Mouse (Mus musculus) frontal cortex, postnatal 25 days (tissue): ENCODE measurements at regions not wholly inside any gene's neighbourhood (a gene's known extent, or its start where the extent isn't known, plus 50 kb on each side); places are given as distances from the start of the nearest gene placed in this dataset.

Experiments used
- DNase-seq, 2 experiments: peaks; one replicate each; pipeline ENCODE4 v3.0.0; 2022; ENCODE audit warnings: low spot score in 2 of 2

- no peak for DNase-seq
These were observed 612.5 kb upstream of the Intu start for GRCm38 (mm10) chr3:39918601-39919000.

DNA sequence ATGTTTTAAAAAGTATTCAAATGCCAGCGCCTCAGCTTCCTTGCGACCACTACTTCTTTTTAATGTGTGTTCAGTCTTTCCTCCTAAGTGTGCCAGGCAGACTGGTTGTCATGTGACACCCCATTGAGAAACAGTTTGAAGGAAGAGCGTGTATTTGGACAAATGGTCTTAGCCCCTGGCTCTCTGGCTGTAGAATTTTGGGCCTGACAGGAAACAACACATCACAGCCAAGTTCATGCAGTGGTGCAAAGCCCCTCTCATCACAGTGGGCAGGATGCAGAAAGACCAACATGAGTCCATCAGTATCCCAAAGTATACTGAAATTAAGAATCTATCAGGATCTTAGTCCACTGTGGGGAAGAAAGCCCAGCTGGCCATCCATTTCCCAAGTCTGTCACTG lies 605.6 kb upstream of the Intu start:
- DNase-seq, result no peak

DNA sequence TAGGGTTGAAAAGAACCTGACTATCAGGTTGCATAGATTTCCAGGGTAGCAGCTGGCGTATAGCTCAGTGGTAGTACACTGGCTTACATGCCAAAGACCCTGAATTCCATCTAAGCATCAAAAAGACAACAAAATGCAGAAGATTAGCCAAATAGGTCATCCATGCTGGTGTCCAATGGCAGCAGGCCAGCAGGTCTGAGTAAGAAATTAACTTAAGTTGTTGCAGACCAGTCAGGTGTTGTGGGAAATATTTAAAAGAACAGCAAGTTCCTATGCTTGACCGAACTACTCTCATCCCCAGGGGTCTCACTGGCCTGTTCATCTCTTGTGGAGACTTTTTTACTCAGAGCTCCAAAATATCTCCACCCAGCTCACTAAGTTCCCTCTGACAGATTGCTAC lies 602.7 kb upstream of the Intu start:
- DNase-seq, result no peak

GRCm38 (mm10) chr3:39933372-39933771 lies 597.7 kb upstream of the Intu start:
- no peak for DNase-seq

- DNase-seq, result no peak
These were observed 593.3 kb upstream of the Intu start for GRCm38 (mm10) chr3:39937719-39938278.

- DNase-seq, result no peak
These were observed 586.5 kb upstream of the Intu start for GRCm38 (mm10) chr3:39944581-39944980.

DNA sequence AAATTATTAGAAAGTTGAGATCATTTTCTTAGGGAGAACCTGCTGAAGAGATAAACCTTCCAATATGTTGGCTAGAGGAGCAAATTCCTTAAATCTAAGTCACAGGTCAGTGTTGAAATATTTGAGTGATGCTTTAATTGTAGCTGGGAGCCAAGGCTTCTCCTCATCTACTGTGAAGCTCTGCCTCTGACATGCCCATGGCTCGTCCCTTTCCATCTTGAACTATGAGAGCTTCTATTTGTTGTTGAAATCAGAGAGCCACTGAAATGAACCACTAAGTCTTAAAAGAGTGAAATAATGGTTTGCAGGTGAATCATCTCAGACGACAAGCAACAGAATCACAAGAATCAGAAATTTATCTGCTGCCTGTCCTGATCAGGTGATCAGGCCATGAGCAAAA lies 579.0 kb upstream of the Intu start:
- DNase-seq, result no peak

- no peak for DNase-seq
These were observed 578.5 kb upstream of the Intu start for GRCm38 (mm10) chr3:39952556-39952955.

- DNase-seq, result no peak
These were observed 569.0 kb upstream of the Intu start for GRCm38 (mm10) chr3:39961836-39962640.

DNA sequence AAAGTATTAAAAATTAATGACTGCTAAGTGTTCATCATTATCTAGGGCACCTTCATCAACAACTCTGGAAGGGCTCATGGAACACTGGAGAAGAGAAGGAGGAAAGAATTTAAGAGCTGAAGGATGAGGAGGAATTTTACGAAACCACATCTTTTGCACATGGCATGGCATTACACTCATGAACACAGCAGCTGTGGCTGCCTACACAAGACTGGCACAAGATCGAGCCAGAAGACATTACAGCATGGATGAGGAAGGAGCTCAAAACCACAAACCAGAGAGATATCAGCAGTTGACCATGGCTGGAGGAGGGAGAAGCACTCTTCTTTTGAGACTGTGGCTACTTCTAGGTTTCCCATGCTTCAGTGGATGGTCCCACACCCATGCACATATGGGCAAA lies 565.7 kb upstream of the Intu start:
- DNase-seq, result no peak

DNA sequence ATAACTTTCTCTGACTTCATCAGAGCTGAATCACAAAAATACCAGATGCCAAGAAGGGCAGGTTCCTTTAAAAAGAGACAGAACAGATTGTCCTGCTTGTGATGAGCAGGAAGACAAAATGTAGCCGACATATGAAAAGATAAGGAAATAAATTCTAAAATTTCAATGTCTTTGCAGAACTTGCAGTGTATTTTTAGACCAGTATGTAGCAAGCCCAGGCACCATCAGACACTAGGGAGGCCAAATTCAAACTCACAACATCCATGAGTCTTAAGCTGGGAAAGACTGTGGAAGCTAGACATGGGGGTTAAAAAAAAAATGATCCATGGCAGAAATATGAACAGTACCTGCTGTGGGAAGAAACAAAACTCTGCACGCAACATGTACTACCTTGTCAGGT lies 564.7 kb upstream of the Intu start:
- DNase-seq, result no peak

DNA sequence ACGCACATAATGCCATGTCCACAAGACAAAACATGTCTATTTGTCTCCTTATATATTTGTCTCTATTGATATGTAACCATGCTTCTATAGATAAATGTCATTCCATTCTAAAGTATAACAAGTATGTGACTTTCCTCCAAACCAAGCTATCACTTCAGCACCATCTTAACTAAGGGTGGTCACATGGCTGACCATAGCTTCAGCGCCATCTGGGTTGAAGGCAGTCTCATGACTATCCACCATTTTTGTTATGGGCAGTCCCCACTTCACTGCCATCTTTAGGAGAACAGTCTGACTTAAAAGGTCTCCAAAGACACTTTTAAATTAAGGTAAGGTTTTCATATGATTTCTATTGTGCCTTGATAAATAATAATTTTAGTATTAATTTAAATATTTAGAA lies 554.1 kb upstream of the Intu start:
- no peak for DNase-seq

DNA sequence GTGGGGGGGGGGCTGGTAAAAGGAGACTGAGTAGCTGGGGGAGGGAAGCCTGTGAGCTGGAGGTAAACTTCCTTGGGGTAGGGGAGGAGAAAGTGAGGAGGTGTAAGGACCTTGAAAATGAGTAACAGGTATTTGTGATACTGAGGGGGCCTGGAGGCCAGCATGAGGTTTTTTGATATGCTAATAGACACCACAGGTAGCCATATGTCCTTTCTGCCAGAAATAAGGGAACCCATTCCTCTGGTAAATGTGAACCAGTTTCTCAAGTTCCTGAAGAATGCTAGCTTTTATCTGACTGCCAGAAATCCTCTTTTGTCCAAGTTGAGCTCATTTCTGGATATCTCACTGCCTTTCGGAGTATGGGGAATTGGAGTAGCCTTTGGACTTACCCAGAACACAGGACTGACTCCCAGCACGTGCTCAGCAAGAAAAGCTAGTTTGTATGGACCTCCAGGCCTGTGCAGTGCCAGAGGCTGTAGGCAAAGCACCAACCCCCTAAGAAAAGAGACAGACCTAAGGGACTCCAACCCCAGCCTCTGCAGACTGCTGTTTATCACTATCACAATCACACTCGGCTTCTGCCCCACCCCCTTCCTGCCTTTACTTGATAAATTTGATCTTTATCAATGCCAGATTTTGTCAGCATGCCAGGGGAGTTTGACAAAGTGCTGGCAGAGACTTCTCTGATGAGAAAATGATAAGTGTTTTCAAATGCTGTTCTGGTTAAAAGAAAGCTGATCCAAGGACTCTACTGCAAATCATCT lies 552.0 kb upstream of the Intu start:
- no peak for DNase-seq

GRCm38 (mm10) chr3:39982656-39983055 lies 548.4 kb upstream of the Intu start:
- DNase-seq, result no peak

DNA sequence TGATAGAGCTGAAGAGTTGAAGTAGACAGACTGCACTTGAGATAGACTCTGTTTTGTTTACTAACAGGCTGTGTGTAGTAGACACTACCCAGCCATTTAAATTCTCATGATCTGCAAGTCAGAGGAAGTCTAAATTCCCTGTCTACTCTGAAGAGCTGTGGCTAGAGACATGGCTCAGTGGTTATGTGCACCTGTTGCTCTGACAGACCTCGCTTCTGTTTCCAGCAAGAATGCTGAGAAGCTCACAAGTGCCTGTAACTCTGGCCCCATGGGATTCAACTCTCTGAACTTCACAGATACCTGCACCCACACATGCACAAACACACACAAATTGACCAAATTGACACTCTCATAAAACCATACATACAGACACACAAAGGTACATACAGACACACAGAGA lies 543.4 kb upstream of the Intu start:
- DNase-seq, result no peak

- peak; percentile 22 to 29 for DNase-seq
These were observed 532.5 kb upstream of the Intu start for GRCm38 (mm10) chr3:39998628-39999027.

GRCm38 (mm10) chr3:39999846-40000245 lies 531.2 kb upstream of the Intu start:
- no peak for DNase-seq

DNA sequence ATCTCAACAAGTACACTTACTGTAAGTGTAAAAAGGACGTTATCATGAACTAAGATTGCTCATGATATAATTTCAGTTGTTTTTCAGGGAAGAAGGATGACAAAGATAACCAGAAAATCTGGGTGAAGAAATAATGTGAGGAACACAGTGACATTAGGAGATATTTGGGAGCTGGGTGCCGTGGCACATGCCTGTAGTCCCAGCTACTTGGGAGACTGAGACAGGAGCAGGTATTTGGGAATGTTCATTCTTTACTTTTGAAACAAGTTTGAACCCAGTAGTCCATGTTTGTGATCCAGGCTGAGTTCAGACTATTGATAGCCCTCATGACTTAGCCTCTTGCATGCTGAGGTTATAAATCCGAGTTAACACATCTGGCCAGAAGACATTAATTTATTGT lies 528.2 kb upstream of the Intu start:
- no peak for DNase-seq

- DNase-seq, result no peak
These were observed 521.0 kb upstream of the Intu start for GRCm38 (mm10) chr3:40010051-40010450.

- DNase-seq, result no peak
These were observed 509.4 kb upstream of the Intu start for GRCm38 (mm10) chr3:40021682-40022081.

- no peak for DNase-seq
These were observed 503.4 kb upstream of the Intu start for GRCm38 (mm10) chr3:40027713-40028112.

DNA sequence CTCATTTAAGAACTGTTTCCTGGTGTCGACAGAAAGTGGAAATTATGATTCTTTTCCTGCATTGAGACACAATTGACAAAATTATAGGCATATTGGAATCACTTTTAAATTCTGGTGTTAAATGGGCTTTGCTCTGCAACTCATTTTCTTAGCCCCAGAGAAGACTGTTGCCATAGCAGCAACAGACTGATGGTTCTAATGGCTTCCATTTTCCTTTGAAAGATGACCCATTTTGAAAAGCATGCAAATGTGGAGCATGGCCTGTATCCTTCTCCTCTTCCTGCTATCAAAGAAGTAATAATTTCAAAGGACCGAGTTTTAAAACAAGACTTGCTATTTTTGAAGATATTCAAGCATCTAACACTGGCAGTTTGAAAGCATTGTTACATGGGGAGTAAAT lies 494.9 kb upstream of the Intu start:
- DNase-seq, result no peak

DNA sequence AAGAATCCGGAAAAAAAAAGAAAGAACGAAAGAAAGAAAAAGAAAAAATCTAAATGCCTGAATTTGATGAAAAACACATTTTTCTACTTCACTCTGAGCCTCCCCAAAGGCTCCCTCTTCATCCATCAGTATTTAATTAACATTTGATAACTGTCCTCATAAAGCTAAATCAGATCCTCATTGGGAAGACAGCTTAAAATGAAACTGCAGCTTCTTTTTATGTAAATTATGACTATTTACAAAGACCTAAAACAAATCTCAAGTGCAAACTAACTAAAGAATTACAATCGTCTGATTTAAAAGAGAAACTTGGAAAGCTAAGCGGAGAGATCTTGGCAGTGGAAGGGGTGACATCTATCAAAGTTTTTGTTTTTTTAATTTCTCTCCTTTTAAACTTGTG lies 481.4 kb upstream of the Intu start:
- DNase-seq, result no peak
